Mouse (Mus musculus) forebrain, embryonic 14.5 days (tissue): Measurements from ENCODE around the gene Ssr1. TPM values are rescaled to one million over a fixed set of nuclear protein-coding genes. Genes with fewer than 3 reads are reported as not detected.
A peak's percentile ranks its signal among the peaks of the same experiment; 100 is the strongest.

Experiments
- ATAC-seq: fragments of 200-750 bp; cut with Nextera tagmentation; 2 replicates; pipeline ENCODE4 v1.8.0; 2017; ENCODE audit warnings: mild to moderate bottlenecking, moderate library complexity
- DNase-seq: peaks from one replicate; pipeline ENCODE4 v3.0.0-alpha.2; 2015; ENCODE audit warnings: low spot score
- H3K27ac ChIP-seq: fragments of 300-500 bp; sonication (generic); 2 replicates; pipeline ENCODE4 v1.5.1; 2014; ENCODE audit warnings: low read depth, mild to moderate bottlenecking, control low read depth, low read length, moderate library complexity
- H3K27me3 ChIP-seq: fragments of 300-500 bp; sonication (generic); replicated peaks from 2 replicates; pipeline ENCODE4 v1.6.1; 2014; ENCODE audit warnings: low read length, control low read depth, mixed read lengths; ENCODE audit not compliant: control insufficient read depth, insufficient read depth
- H3K36me3 ChIP-seq: fragments of 300-500 bp; sonication (generic); 2 replicates; pipeline ENCODE4 v1.6.1; 2014; ENCODE audit warnings: low read length, control low read depth; ENCODE audit not compliant: control insufficient read depth, insufficient read depth
- H3K4me1 ChIP-seq: fragments of 300-500 bp; sonication (generic); 2 replicates; pipeline ENCODE4 v1.6.1; 2014; ENCODE audit warnings: antibody characterized with exemption, low read length, control low read depth; ENCODE audit not compliant: control insufficient read depth, insufficient read depth
- H3K4me2 ChIP-seq: fragments of 300-500 bp; sonication (generic); 2 replicates; pipeline ENCODE4 v1.6.1; 2014; ENCODE audit warnings: mild to moderate bottlenecking, control low read depth, low read length
- H3K4me3 ChIP-seq: fragments of 300-500 bp; sonication (generic); 2 replicates; pipeline ENCODE4 v1.5.1; 2014; ENCODE audit warnings: low read depth, low read length, control low read depth
- H3K9ac ChIP-seq: fragments of 300-500 bp; sonication (generic); 2 replicates; pipeline ENCODE4 v1.6.1; 2014; ENCODE audit warnings: mild to moderate bottlenecking, low read length, control low read depth, moderate library complexity
- H3K9me3 ChIP-seq: fragments of 300-500 bp; sonication (generic); replicated peaks from 2 replicates; pipeline ENCODE4 v1.6.1; 2016; ENCODE audit warnings: low read length, control low read depth, mixed read lengths; ENCODE audit not compliant: control insufficient read depth
- whole genome bisulfite sequencing: fragments of 180-500 bp; shearing (Covaris S2); extraction: QIAGEN DNeasy Blood & Tissue Kit; methylation state at CpG from one replicate; pipeline ENCODE4 v1.1.7; 2014; 5-methylcytosine and 5-hydroxymethylcytosine counted together
- polyA plus RNA-seq: library from polyadenylated mRNA; unstranded; fragments of >200 nt; fragmentation: Nextera tagmentation; extraction: Ambion mirVana; gene quantifications from 2 replicates; pipeline ENCODE4 v1.2.1, GENCODE M21; 2014

The Ssr1 gene
- 64.9 and 75.8 TPM in 2 replicates for polyA plus RNA-seq

DNA sequence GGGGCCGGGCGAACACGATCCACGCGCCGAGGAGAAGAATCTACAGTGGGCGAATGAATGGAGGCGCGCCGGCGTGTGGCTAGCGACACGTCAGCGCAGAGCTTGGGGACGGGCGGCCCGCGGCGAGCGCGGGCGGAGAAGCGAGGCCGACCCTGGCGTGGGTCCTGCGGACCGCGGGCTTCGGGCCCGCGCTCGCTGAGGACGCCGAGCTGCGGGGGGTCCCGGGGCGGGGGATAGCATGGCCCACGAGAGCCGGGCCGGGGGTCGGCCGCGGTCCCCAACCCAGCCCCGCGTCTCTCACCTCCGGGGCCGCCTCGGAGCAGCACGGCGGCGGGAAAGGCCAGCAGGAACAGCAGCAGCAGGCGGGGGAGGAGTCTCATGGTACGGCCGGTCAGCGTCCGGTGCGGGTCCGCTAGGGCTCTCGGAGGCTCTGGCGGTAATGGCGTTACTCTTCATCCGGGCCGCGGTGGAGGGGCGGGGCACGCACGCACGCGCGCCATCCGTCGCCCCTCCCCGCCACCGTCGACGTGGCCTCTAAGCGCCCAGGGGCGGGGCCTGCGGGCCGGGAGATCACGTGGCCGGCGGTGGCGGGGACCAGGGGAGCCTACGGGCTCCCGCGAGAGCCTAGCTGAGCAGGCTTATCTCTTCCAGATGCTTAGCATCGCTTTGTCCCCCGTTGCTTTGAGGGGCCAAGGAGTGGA lies at the start of gene Ssr1:
Gene Ssr1, minus strand, starts transcription at position 514 of the 701 bp plus-strand sequence.
- peaks cover 29% of the 10 kb centered on the region for H3K36me3 ChIP-seq
- H3K9me3 ChIP-seq, result no peaks in the 10 kb centered on the region
- H3K27ac ChIP-seq, result peak within 1 kb of the TSS; percentile 88
- ATAC-seq (peak; percentile 99), DNase-seq (peak; percentile 98)
- peak within 1 kb of the TSS; percentile 90 for H3K4me3 ChIP-seq
- no peaks in the 10 kb centered on the region for H3K27me3 ChIP-seq
- peaks cover 6% of the 10 kb centered on the region; the same call in 1 of the 2 replicates for H3K4me1 ChIP-seq
- peak within 1 kb of the TSS; percentile 94 for H3K9ac ChIP-seq
- WGBS, result under 1% methylated on average over 71 of the region's 89 CpGs
- peak within 1 kb of the TSS; percentile 75 for H3K4me2 ChIP-seq

DNA sequence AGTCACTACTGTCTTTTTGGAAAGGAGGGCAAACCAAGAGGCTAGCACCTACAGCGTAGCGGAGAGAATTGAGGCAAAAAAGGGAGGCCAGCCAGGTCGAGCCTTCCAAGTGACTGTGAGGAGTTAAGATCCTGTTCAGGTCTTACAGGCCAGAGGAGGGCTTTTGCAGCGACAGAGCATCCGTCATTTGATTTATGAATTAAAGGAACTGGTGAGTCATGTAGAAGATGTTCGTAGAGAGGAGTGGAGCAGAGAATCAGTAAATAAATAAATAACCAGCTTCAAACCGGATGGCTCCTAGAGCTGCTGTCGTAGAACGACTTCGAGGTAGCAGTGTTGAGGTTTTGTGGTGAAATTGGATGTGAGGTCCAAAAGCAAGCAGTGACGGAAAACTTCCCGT lies 43.8 kb upstream of the Ssr1 start:
- Histone ChIP-seq H3K27ac (no peak overlapping the region), H3K4me2 (peak overlapping the region; percentile 88), H3K4me3 (peak overlapping the region; percentile 77), H3K27me3 (no peaks in the 10 kb centered on the region), H3K9me3 (no peaks in the 10 kb centered on the region), H3K4me1 (peaks cover 10% of the 10 kb centered on the region), H3K9ac (peak overlapping the region; percentile 86), H3K36me3 (peaks cover 25% of the 10 kb centered on the region)
- ATAC-seq (no peak), DNase-seq (no peak)
- WGBS, result 62% methylated on average over 12 of the region's 12 CpGs

DNA sequence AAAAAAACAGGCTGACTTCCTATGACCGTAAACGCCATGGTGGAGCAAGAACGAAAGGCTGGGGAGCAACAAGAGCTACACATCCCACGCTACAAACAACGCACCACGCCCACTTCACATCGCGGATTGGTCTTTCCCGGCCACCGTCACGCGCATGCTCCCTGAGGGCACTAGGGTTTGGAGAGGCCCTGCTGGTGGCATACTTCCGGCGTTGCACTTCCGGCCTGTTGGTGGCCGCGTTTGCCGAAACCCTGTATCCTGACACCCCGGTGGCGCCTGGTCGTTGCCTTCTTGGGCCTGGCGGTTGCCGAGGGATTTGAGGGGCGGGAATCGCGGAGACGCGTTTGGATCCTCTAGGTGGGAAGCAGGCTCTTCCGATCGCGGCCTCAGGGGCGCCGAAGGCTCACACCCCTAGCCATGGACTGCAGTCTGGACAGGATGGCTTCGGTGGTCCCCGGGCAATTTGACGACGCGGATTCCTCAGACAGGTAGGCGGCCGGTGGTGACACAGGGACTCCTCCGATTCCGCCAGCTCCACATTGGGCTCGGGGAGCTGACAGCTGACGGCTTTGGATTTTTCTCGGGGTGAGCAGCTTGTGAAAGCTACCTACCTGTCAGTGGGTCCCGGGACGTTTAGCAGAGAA lies 43.1 kb upstream of the Ssr1 start, which contains the start of gene Cage1:
Gene Cage1, minus strand, starts transcription at position 26 of the 644 bp plus-strand sequence.
- Histone ChIP-seq H3K27me3 (no peaks in the 10 kb centered on the region), H3K4me3 (peak within 1 kb of the TSS; percentile 77), H3K4me1 (peaks cover 10% of the 10 kb centered on the region), H3K4me2 (peak within 1 kb of the TSS; percentile 88), H3K9ac (peak within 1 kb of the TSS; percentile 86), H3K27ac (peak within 1 kb of the TSS; percentile 64; the same call in 1 of the 2 replicates), H3K36me3 (peaks cover 20% of the 10 kb centered on the region), H3K9me3 (no peaks in the 10 kb centered on the region)
- WGBS, result under 1% methylated on average over 47 of the region's 47 CpGs
- peak; percentile 99 for ATAC-seq
- DNase-seq, result peak; percentile 98

GRCm38 (mm10) chr13:38036343-38037043 lies 42.5 kb upstream of the Ssr1 start, which contains the start of gene Riok1:
TSS of gene Riok1 (plus strand) at chr13:38036995.
- 12% methylated on average over 37 of the region's 37 CpGs for WGBS
- peak; percentile 68 for ATAC-seq

GRCm38 (mm10) chr13:38028407-38028806 lies 34.4 kb upstream of the Ssr1 start:
- Histone ChIP-seq H3K4me3 (no peak overlapping the region), H3K4me1 (no peaks in the 10 kb centered on the region), H3K27ac (no peak overlapping the region), H3K27me3 (no peaks in the 10 kb centered on the region), H3K9me3 (no peaks in the 10 kb centered on the region), H3K36me3 (no peaks in the 10 kb centered on the region), H3K9ac (no peak overlapping the region), H3K4me2 (no peak overlapping the region)
- 82% methylated on average over 4 of the region's 4 CpGs for WGBS
- ATAC-seq (no peak), DNase-seq (no peak)

More at GRCm38 (mm10) chr13:38036343-38037043, 42.5 kb upstream of the Ssr1 start, which contains the start of gene Riok1:
- Histone ChIP-seq H3K36me3 (peaks cover 16% of the 10 kb centered on the region), H3K4me1 (peaks cover 10% of the 10 kb centered on the region), H3K9ac (peak within 1 kb of the TSS; percentile 86), H3K27ac (peak within 1 kb of the TSS; percentile 64; the same call in 1 of the 2 replicates), H3K9me3 (no peaks in the 10 kb centered on the region), H3K4me3 (peak within 1 kb of the TSS; percentile 77), H3K27me3 (no peaks in the 10 kb centered on the region), H3K4me2 (peak within 1 kb of the TSS; percentile 88)
- DNase-seq, result no peak

DNA sequence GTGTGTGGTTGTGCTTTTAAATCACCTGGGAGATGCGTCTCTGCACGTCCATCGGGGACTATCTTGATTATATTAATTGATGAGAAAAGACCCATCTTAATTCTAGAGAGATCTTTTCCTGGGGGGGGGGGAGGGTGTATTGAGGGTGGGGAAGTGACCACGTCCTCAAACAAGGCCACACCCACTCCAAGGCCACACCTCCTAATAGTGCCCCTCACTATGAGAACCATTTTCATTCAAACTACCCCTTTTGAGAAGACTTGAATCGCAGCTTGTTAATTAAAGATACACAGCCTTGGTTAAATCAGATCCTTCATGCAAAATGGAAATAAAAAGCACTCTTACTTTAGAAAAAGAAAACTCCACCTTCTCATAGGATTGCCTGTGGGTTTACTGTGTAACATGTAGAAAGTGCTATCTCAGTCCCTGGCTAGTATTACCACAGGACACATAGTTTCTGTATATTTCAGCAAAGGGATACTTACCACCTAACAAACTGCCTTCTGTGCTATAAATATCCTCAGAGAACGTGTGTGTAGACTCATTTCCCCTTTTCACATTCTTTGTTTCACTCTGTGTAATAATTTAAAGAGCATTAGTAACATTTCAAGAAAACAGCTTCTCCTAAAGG lies 33.7 kb upstream of the Ssr1 start:
- H3K9ac ChIP-seq, result no peak overlapping the region
- no peak overlapping the region for H3K4me3 ChIP-seq
- H3K4me1 ChIP-seq, result no peaks in the 10 kb centered on the region
- no peaks in the 10 kb centered on the region for H3K27me3 ChIP-seq
- H3K36me3 ChIP-seq, result no peaks in the 10 kb centered on the region
- WGBS, result 59% methylated on average over 6 of the region's 6 CpGs
- DNase-seq (no peak), ATAC-seq (no peak)
- no peak overlapping the region for H3K4me2 ChIP-seq
- no peaks in the 10 kb centered on the region for H3K9me3 ChIP-seq
- no peak overlapping the region for H3K27ac ChIP-seq

DNA sequence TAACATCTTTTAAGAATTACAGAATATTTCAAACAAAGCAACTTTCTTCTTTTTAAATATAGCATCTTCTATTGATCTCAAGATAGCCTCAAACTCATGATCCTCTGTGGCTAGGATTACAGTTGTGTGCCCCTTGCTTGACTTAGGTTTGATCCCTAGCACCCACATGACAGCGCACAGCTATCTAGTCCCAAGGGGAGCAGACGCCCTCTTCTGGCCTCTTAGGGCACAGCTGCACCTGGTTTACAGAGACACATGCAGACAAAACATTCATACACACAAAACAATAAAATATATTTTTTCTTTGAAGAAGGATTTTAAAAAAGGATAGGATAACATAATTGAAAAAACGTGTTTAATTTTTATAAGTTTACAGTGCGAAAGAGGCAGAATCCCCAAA lies 31.9 kb upstream of the Ssr1 start:
- ATAC-seq, result no peak
- no peak overlapping the region for H3K4me3 ChIP-seq
- no peak overlapping the region for H3K4me2 ChIP-seq
- 37% methylated on average over 4 of the region's 4 CpGs for WGBS
- DNase-seq, result no peak
- H3K4me1 ChIP-seq, result no peaks in the 10 kb centered on the region
- no peak overlapping the region for H3K9ac ChIP-seq
- no peaks in the 10 kb centered on the region for H3K36me3 ChIP-seq
- H3K27me3 ChIP-seq, result no peaks in the 10 kb centered on the region
- H3K9me3 ChIP-seq, result no peaks in the 10 kb centered on the region
- H3K27ac ChIP-seq, result no peak overlapping the region

GRCm38 (mm10) chr13:38018791-38019190 lies 24.8 kb upstream of the Ssr1 start:
- H3K27me3 ChIP-seq, result no peaks in the 10 kb centered on the region
- no peak overlapping the region for H3K4me3 ChIP-seq
- DNase-seq, result no peak
- H3K4me1 ChIP-seq, result no peaks in the 10 kb centered on the region
- H3K9me3 ChIP-seq, result no peaks in the 10 kb centered on the region
- WGBS, result 69% methylated on average over 3 of the region's 3 CpGs
- no peak for ATAC-seq
- no peak overlapping the region for H3K9ac ChIP-seq
- no peak overlapping the region for H3K27ac ChIP-seq
- no peaks in the 10 kb centered on the region for H3K36me3 ChIP-seq
- no peak overlapping the region for H3K4me2 ChIP-seq
